Mouse (Mus musculus): ENCODE measurements at regions not wholly inside any gene's neighbourhood (a gene's known extent, or its start where the extent isn't known, plus 50 kb on each side); places are given as distances from the start of the nearest gene placed in this dataset.

DNA sequence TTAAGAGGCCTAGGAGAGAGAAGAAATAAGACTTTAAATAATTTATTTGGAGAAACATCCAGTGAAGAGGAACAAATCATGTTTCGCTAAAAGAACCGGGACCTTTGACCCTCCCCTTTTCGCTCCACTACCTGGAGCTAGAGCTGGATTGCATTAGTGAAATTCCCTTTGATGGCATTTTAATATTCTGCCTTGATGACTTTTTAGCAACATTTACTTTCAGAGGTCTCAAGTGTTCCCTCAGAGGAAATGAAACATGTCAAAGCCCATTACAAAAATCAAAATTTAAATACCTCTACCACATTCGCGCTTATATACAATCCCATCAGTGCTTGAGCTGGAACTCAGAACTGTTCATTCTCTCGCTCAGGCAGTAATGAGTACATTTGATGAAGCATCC, 297.0 kb upstream of the Gm10295 start:
- Histone ChIP-seq H3K4me1 (replicated peaks; ENCODE audit: control insufficient read depth, insufficient read depth, low read length) (no peaks in the 10 kb centered on the region), H3K27ac (ENCODE audit: low read depth, low read length) (no peak overlapping the region), H3K36me3 (ENCODE audit: control insufficient read depth, insufficient read depth) (no peaks in the 10 kb centered on the region), H3K4me3 (ENCODE audit: low read depth, low read length) (no peak overlapping the region), H3K27me3 (replicated peaks; ENCODE audit: control insufficient read depth, insufficient read depth, low read length) (no peaks in the 10 kb centered on the region), H3K4me2 (replicated peaks; ENCODE audit: low read depth) (no peak overlapping the region), H3K9ac (ENCODE audit: low read depth, low read length) (no peak overlapping the region), H3K9me3 (ENCODE audit: control insufficient read depth) (no peaks in the 10 kb centered on the region)
- no peak for TF ChIP-seq CTCF (IDR thresholded peaks at IDR 0.05; ENCODE audit: low read depth)
- no peak for ATAC-seq
- WGBS: 83% methylated on average over 6 of the region's 6 CpGs

DNA sequence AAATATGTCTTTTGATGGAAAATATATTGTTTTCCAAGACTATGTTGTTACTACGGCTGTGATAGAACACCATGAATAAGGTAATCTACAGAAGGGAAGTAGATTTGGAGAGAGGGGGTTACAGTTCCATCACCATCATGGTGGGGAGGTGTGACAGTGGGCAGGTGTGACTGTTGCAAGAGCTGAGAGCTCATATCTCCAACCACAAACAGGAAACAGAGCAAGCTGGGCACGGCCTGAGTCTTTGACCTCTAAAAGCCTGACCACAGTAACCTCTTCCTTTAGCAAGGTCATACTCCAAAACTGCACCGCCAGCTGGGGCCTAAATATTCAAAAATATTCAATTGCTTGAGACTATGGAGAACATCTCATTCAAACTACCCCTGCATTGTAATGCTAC, 295.7 kb upstream of the Gm10295 start:
- Histone ChIP-seq H3K27ac (ENCODE audit: low read depth, low read length) (no peak overlapping the region), H3K4me1 (replicated peaks; ENCODE audit: control insufficient read depth, insufficient read depth, low read length) (no peaks in the 10 kb centered on the region), H3K27me3 (replicated peaks; ENCODE audit: control insufficient read depth, insufficient read depth, low read length) (no peaks in the 10 kb centered on the region), H3K4me3 (ENCODE audit: low read depth, low read length) (no peak overlapping the region), H3K4me2 (replicated peaks; ENCODE audit: low read depth) (no peak overlapping the region), H3K36me3 (ENCODE audit: control insufficient read depth, insufficient read depth) (no peaks in the 10 kb centered on the region), H3K9ac (ENCODE audit: low read depth, low read length) (no peak overlapping the region), H3K9me3 (ENCODE audit: control insufficient read depth) (no peaks in the 10 kb centered on the region)
- no peak for TF ChIP-seq CTCF (IDR thresholded peaks at IDR 0.05; ENCODE audit: low read depth)
- WGBS: 89% methylated on average over 3 of the region's 3 CpGs
- ATAC-seq: no peak

DNA sequence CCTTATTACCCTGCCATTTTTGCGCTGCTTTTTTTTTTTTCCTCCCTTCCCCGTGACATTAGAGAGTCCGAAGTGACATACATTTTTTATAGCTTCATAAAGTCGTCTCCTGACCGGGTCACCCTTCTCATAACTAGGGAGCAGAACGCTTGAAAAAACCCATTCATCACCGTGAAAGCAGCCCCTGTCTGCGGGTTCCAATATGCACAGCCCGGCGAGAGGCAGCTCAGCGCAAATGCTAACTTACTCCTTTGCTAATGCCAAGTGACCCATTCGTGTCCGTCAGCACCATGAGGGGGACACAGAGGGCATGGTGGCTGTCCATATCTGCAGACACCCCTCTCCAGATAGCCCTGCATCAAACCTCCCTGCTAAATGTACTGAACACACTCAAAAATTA, 271.8 kb upstream of the Gm10295 start:
- no peaks in the 10 kb centered on the region for H3K27me3 ChIP-seq (replicated peaks; ENCODE audit: control insufficient read depth, insufficient read depth, low read length)
- H3K27ac ChIP-seq (ENCODE audit: low read depth, low read length): no peak overlapping the region
- H3K4me3 ChIP-seq (ENCODE audit: low read depth, low read length): no peak overlapping the region
- no peak for TF ChIP-seq CTCF (IDR thresholded peaks at IDR 0.05; ENCODE audit: low read depth)
- H3K9me3 ChIP-seq (ENCODE audit: control insufficient read depth): no peaks in the 10 kb centered on the region
- ATAC-seq: no peak
- H3K36me3 ChIP-seq (ENCODE audit: control insufficient read depth, insufficient read depth): no peaks in the 10 kb centered on the region
- H3K4me2 ChIP-seq (replicated peaks; ENCODE audit: low read depth): no peak overlapping the region
- H3K4me1 ChIP-seq (replicated peaks; ENCODE audit: control insufficient read depth, insufficient read depth, low read length): no peaks in the 10 kb centered on the region
- 64% methylated on average over 13 of the region's 13 CpGs for WGBS
- no peak overlapping the region for H3K9ac ChIP-seq (ENCODE audit: low read depth, low read length)

DNA sequence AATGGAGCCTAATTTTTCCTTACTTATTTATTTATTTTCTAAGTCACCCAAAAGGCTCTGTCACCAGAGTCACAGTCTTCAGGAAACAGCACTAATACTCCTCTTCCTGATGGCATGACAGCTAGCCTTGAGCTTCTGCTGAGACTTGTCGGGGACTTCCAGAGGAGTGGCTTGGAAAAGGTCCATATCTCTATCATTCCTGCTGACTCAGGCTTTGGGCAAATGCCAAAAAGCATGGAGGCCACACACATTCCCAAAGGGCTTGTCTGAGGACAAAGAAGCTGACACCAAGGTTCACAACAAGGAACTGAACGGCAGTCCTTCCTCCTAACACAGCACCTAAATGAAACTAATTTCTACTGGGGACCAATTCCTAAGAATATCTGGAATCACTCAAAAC, 251.9 kb upstream of the Gm10295 start:
- 37% methylated on average over 2 of the region's 2 CpGs for WGBS
- Histone ChIP-seq H3K9me3 (ENCODE audit: control insufficient read depth) (no peaks in the 10 kb centered on the region), H3K4me1 (replicated peaks; ENCODE audit: control insufficient read depth, insufficient read depth, low read length) (no peaks in the 10 kb centered on the region), H3K27me3 (replicated peaks; ENCODE audit: control insufficient read depth, insufficient read depth, low read length) (no peaks in the 10 kb centered on the region), H3K9ac (ENCODE audit: low read depth, low read length) (no peak overlapping the region), H3K27ac (ENCODE audit: low read depth, low read length) (no peak overlapping the region), H3K4me3 (ENCODE audit: low read depth, low read length) (no peak overlapping the region), H3K36me3 (ENCODE audit: control insufficient read depth, insufficient read depth) (no peaks in the 10 kb centered on the region), H3K4me2 (replicated peaks; ENCODE audit: low read depth) (no peak overlapping the region)
- no peak for TF ChIP-seq CTCF (IDR thresholded peaks at IDR 0.05; ENCODE audit: low read depth)
- no peak for ATAC-seq

DNA sequence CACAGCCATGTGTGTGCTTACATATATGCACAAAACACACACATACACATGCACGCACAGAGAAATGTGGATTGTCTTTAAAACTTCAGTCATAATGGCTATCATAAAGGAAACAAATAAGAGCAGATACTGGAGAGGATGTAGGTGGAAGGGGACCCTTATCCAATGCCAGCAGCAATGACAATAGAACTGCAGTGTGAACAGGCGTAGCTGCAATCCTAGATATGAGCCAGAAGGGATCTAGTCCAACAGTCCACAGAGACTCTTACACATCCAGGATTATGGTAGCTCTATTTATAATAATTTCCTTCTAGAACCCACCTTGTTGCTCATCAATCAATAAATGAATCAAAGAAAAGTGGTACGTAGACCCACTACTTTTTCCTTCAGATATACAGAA, 245.5 kb upstream of the Gm10295 start:
- Histone ChIP-seq H3K4me1 (replicated peaks; ENCODE audit: control insufficient read depth, insufficient read depth, low read length) (no peaks in the 10 kb centered on the region), H3K27me3 (replicated peaks; ENCODE audit: control insufficient read depth, insufficient read depth, low read length) (no peaks in the 10 kb centered on the region), H3K9me3 (ENCODE audit: control insufficient read depth) (no peaks in the 10 kb centered on the region), H3K27ac (ENCODE audit: low read depth, low read length) (no peak overlapping the region), H3K36me3 (ENCODE audit: control insufficient read depth, insufficient read depth) (no peaks in the 10 kb centered on the region), H3K4me2 (replicated peaks; ENCODE audit: low read depth) (no peak overlapping the region), H3K9ac (ENCODE audit: low read depth, low read length) (no peak overlapping the region), H3K4me3 (ENCODE audit: low read depth, low read length) (no peak overlapping the region)
- WGBS: 87% methylated on average over 3 of the region's 3 CpGs
- no peak for ATAC-seq
- no peak for TF ChIP-seq CTCF (IDR thresholded peaks at IDR 0.05; ENCODE audit: low read depth)

DNA sequence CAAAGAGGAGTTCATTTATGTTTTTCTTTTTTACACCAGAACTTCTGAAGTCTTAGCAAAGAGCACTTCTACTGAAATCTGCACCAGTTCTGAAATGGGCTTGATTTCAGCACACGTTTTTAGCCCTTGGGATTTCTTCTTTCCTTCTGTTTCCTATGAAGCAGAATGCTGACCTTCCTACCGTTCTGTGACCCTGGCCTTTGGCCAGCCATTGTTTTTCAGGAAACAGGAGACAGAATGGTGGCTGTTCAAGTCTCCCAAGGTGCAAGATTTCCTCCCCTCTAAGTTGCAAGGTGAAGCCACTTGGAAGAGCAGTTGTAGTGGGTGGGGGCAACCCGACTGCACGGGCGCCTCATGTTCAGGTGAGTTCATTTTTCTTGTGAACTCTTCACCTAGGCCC, 236.3 kb upstream of the Gm10295 start:
- no peak for ATAC-seq
- Histone ChIP-seq H3K27ac (ENCODE audit: low read depth, low read length) (no peak overlapping the region), H3K4me1 (replicated peaks; ENCODE audit: control insufficient read depth, insufficient read depth, low read length) (no peaks in the 10 kb centered on the region), H3K9ac (ENCODE audit: low read depth, low read length) (no peak overlapping the region), H3K36me3 (ENCODE audit: control insufficient read depth, insufficient read depth) (no peaks in the 10 kb centered on the region), H3K9me3 (ENCODE audit: control insufficient read depth) (no peaks in the 10 kb centered on the region), H3K4me3 (ENCODE audit: low read depth, low read length) (no peak overlapping the region), H3K4me2 (replicated peaks; ENCODE audit: low read depth) (no peak overlapping the region), H3K27me3 (replicated peaks; ENCODE audit: control insufficient read depth, insufficient read depth, low read length) (no peaks in the 10 kb centered on the region)
- TF ChIP-seq CTCF (IDR thresholded peaks at IDR 0.05; ENCODE audit: low read depth): no peak
- WGBS: 80% methylated on average over 5 of the region's 5 CpGs

DNA sequence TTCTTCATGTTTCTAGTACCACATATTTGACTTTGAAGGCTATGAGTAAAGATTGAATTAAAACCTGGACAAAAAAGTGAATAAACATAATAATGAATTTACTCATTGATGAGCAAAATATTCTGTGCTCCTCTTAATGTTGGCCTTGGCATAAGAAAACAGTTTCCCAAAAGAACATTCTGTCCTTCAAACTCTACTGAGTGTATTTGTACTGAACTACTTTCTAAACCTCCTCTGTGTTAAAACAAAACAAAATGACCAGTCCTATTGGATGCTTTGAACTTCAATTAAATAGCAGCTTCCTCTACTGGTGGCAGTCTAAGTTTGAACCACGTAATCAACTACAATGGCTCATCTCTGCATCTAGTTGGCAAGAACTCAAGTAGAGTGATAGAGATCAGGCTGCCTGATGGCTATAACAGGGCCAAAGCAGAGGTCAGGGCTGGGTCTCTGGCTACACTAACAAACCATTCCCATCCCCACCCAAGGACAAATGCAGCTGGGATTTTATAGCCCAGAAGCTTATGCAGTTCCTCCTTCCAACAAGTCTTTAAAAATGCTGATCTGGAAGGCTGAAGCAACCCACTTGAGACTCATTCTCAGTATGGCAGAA, 232.3 kb upstream of the Gm10295 start:
- H3K27ac ChIP-seq (ENCODE audit: low read depth, low read length): no peak overlapping the region
- WGBS: 30% methylated on average over 1 of the region's 1 CpGs
- H3K9me3 ChIP-seq (ENCODE audit: control insufficient read depth): no peaks in the 10 kb centered on the region
- H3K4me2 ChIP-seq (replicated peaks; ENCODE audit: low read depth): no peak overlapping the region
- H3K36me3 ChIP-seq (ENCODE audit: control insufficient read depth, insufficient read depth): no peaks in the 10 kb centered on the region
- H3K9ac ChIP-seq (ENCODE audit: low read depth, low read length): no peak overlapping the region
- no peak for ATAC-seq
- H3K4me1 ChIP-seq (replicated peaks; ENCODE audit: control insufficient read depth, insufficient read depth, low read length): no peaks in the 10 kb centered on the region
- H3K4me3 ChIP-seq (ENCODE audit: low read depth, low read length): no peak overlapping the region
- no peaks in the 10 kb centered on the region for H3K27me3 ChIP-seq (replicated peaks; ENCODE audit: control insufficient read depth, insufficient read depth, low read length)
- no peak for TF ChIP-seq CTCF (IDR thresholded peaks at IDR 0.05; ENCODE audit: low read depth)
